Mouse (Mus musculus): ENCODE data around the gene Psmb3.
"Not testable (repeated sequence)": the region's sequence is repeated elsewhere in the genome, so short reads cannot be mapped to it uniquely, and the experiment has no call there.

Psmb3 gene

DNA sequence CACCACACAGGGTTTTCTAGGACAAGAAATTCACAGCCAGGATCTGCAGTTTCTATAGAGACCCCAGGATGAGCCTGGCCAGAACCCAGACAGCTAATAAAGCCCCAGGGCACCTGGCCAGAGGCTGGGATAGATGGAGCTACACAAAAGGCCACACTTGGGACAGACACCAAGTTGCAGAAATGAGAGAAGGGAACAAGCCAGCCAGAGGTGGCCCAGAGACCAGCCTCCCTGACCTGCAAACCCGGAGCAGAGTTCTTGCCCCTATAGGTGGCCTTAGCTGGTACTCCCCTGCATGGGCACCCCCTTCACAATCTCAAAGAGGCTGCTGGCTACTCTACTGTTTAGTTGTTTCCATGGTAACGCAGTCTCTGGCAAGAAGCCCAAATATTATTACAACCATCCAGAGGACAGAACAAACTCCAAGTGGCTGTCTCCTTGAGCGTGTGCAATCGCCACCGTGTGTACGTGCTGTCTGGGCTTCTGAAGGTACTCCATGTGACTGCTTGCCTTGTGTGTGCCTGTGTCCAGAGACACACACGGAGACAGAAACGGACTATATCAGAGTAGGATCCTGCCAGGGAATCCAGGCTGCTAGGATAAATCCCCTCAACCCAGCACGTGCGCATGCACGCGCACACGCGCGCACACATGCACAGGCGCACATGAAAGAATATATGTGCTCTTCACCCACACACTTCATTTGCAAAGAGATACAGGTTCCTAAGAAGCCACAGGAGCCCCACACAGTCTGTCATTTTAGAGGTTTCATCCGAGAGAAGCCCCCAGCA lies 8.1 kb upstream of the Psmb3 start:
- in situ Hi-C loops (cut with MboI, MseI), result loop anchor here (5.0 to 10.0 kb wide), 2 partner anchors 43 to 60 kb away; no protein-coding TSS in a partner anchor

DNA sequence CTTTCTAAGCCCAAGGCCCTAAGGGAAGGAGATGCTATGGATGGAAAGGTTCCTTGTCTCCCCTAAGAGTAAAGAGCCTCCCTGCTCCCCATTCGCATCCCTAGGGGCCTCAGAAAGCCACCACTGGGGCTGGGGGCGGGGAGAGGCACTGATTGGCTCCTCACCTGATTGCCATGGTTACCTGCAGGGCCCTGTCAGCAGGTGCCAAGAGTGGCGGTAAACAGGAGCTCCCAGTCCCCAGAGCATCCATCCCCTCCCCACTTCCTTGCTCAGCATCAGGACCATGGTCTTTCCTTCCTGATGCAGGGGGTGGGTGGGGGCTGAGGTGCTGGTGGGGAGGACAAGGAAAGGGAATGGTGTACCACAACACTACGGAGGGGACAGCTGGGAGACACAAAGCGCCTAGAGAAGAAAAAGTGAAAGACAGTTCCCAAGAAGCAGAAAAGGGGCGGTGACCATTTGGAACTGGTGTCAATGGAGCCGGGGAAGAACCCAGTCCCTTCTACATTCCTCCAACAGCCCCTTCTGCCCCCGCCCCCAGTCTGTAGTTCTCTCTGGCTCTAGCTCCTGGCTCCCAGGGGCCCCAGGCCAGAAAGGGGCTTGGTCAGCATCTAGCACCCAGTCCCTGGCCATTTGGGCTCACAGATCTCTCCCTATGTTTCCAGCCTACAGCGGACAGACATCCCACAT lies 7.3 kb upstream of the Psmb3 start:
- in situ Hi-C loops (cut with MboI, MseI), result loop anchor here (5.0 to 10.0 kb wide), 2 partner anchors 44 to 61 kb away; no protein-coding TSS in a partner anchor

DNA sequence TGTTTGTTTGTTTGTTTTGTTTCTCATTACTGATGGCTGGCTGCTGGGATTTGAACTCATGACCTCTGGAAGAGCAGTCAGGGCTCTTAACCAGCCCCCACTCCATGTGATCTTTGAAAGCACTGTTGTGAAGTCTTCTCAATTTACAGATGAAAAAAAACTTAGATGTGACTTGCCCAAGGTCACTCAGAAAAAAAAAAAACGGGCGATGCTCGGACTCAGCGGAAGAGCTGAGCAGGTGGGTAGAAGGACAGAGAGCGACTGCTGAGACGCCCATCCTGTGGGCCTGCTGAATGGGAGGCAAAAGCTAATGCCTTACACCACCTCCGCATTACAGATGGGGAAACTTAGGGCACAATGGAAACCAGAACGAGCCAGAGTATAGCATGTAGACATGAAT lies 6.5 kb upstream of the Psmb3 start:
- in situ Hi-C loops (cut with MboI, MseI), result loop anchor here (5.0 to 10.0 kb wide), 2 partner anchors 44 to 62 kb away; no protein-coding TSS in a partner anchor

DNA sequence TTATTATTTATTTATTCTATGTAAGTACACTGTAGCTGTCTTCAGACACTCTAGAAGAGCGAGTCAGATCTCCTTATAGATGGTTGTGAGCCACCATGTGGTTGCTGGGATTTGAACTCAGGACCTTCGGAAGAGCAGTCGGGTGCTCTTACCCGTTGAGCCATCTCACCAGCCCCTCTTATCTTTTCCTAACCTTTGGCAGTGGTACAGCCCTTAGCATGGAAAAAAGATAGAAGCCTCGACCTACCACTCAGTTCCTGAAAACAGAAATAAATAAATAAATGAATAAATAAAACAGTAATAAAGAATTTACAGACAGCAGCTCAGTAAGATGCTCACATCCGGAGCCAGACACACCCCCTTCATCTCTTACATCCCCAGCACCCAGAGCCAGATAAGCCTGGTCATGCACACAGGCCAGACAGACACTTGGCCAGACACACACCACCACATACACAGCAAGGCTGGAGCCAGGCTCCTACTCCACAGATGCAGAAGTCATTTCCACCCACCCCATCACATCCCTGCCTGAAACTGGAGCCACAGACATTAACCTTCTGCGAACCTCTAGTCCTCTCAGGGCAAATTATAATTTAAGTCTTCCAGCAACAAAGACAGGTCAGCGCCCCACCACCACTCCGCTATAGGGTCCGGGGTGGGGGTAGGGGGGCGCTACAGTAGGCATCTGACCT lies 5.9 kb upstream of the Psmb3 start:
- in situ Hi-C loops (cut with MboI, MseI), result loop anchor here (5.0 to 10.0 kb wide), 2 partner anchors 45 to 63 kb away; no protein-coding TSS in a partner anchor

DNA sequence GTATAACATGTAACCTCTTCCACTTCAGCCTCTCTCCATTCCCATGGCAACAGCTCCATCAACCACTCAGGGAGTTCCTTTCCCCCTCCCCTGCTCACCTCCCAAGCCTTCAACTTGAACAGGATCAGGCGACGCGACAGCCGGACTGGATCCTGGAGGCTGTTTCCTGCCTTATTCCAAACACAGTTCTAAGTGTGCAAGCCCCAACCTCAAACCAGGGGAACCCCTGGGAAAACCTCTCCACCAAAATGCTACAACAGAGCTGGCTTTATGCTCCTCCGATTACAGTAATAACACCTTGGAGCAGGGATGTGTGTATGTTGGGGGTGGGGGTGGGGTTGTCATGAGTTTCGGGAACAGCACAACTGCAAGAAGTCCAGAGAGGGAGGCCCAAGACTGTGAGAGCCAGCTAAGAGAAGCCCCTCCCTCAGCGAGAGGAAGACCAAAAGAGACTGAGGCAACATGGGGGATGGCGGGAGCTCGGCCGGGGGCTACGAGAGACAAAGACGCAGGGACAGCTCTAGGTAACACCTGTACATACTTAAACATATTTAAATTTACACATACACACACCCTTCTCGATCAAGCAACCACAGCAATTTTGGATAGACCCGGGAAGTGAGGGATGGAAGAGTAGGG lies 5.2 kb upstream of the Psmb3 start:
- in situ Hi-C loops (cut with MboI, MseI), result loop anchor here (5.0 to 10.0 kb wide), 2 partner anchors 46 to 63 kb away; no protein-coding TSS in a partner anchor

DNA sequence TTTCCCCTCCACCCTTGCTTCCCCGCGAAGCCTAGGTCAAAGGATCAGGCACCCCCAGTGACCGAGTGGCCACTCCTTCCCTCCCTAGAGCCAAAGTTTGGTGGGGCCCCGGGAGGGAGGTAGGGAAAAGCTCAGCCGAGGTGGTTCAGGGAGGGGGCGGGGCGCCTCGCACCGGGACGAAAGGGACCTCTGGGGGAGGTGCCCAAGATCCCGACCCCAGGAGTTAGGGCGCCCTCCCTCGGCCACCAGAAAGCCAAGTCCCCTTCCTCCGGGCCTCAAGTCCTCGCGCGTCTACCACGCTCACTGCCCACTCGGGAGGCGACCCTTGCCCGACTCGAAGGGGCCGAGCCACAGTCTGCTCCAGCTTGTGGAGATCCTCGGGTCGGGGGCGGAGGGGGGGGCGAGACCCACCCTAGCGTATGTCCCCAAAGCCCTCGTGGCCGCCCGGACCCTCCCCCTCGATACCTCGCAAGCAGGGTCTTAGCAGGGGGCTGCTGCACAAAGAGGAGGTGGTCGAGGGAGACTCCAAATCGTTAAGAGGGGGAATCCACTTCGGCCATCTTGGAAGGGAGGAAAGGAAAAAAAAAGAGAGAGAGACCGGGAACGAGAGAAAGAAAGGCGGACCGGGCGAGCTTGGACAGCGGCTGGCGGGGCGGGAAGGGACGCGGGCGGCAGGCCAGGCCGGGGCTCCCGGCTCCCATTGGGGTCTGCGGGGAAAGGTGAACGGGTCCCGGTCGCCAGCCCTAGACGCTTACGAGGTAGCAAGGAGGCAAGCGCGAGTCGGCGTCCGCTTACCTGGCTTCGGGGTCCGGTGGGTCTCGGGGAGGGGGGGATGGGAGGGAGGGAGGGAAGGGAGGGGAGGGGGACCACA lies 4.2 kb upstream of the Psmb3 start:
- in situ Hi-C loops (cut with MboI, MseI), result loop anchor here (5.0 to 10.0 kb wide), 2 partner anchors 47 to 64 kb away; no protein-coding TSS in a partner anchor

DNA sequence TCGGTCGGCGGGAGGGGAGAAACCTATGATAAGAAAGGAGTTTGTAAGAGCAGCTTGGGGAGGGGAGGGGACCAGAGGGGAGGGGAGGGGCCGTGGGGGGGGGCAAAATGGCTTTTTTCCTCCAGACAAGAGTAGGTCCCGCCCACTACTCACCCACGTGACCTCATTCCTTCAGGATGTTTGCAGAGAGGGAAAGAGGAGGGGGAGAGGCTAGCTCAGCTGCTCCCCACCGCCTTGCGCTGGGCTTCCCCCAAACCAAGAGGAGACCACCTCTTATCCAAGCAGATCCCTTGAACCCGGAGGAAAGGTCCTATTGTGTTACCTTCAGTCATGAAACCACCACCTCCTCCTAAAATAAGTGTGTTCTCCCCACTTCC lies 3.6 kb upstream of the Psmb3 start:
- in situ Hi-C loops (cut with MboI, MseI), result loop anchor here (5.0 to 10.0 kb wide), 4 partner anchors 38 to 293 kb away; no protein-coding TSS in a partner anchor

DNA sequence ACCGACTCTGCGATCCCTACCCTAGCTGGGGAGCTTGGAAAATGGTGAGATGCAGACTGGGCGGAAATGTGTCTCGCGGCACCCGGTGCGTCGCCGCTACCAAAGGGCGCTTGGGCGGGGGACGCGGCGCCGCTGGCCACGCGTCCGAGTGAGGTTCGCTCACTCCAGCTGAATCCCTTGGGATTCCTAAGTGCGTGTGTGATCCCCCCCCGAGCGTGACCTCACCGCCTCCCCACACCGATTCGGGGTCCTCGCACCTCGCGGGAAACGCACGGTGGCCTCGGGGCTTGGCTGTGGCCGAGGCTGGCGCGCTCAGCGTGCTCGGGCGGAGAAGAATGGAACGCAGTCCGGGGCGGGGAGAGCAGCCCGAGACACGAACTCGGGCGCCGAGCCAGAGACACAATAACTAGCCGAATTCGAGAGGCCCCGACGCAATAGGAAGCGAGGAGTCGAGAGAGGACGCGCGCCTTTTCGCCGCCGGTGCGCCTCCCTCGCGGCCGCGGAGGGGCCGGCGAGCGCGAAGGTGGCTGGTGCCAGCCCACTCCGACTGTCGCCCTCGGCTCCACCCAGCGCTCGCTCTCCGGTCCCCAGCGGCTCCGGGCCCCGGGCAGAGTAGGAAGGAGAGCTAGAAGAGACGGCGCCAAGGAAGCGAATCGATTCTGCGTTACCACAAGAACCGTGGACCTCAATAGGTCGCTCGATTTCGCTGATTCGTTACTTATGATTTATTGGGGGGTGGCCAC lies 3.0 kb upstream of the Psmb3 start, which contains the start of gene Pcgf2:
Gene Pcgf2, minus strand, starts transcription at position 495 of the 743 bp plus-strand sequence.
- in situ Hi-C loops (cut with MboI, MseI), result loop anchor here (5.0 kb wide), 2 partner anchors 37 to 292 kb away; no protein-coding TSS in a partner anchor

DNA sequence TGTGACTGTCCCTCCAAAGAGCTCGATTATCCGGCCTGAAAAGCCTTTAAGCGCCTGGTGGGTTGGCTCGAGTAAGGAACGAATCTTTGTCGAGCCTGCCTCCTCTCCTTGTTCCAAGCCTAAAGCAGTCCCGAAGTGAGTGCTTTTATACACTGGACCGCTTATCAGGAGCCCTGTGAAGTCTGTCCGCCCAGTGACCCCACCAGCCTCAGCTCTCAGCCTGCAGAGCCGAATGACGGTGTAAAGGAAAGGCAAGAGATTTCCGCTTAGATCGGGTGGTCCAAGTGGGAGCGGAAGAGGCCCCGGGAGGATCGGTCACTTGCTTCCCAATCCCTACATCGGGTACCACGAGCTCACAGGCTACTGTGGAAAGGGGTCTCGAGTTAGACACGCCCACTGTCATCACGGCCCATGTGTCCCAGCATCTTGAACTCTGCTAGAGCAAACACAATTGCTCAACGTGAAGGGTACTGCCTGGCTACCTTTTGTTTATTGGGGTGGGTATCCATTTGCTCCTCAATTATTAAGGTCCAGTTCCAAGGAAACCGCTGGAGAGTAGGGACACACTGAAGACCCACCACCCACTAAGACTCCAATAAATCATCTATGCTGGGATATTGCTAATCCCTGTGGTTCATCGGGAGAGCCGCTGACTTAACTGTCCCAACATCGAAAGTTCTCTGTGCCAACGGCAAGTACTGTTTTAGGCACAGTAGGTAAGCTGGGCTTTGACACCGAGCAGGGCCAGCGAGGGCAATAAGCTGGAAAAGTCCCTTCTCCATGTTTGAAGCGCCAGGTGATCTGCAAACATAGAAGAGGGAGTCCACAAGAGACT lies 2.2 kb upstream of the Psmb3 start:
- in situ Hi-C loops (cut with MboI, MseI), result loop anchor here (5.0 kb wide), 2 partner anchors 36 to 291 kb away; no protein-coding TSS in a partner anchor

DNA sequence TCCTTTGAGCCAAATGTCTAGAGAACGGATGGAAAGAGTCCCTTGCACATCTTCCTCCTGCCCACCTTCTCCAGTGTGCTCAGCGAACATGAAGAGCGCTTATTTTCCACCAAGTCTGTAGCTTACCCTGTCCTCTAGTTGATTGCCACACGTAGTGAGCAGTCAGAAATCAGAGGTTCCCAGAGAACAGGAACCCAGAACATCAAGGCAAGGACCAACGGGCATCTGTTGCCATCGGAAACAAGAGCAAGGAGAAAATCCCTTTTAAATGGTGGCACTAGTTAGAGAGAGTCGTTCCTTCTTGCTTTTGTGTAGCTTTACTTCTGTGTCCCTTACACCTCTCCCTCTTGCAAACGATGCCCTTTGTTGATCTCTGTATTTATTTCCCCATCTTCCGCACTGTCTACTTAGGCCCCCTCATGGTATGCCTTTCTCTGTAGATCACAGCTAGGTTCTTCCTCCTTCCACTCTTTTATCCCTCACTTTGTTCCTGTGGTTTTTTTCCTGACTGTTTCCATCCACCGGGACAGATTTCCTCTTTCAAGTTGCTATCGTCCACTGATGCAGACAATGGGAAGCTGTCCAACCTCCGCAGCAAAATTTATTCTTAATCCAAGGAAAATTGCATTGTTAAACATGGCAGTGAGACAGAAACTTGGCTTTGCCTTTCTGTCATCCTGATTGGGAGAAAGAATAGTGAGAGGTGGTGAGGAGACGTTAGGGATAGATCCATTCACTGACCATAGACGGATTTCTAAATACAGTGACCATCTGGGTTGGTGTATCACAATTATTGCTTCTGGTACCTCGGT lies 1.4 kb upstream of the Psmb3 start:
- in situ Hi-C loops (cut with MboI, MseI), result loop anchor here (5.0 kb wide), 2 partner anchors 36 to 291 kb away; no protein-coding TSS in a partner anchor

DNA sequence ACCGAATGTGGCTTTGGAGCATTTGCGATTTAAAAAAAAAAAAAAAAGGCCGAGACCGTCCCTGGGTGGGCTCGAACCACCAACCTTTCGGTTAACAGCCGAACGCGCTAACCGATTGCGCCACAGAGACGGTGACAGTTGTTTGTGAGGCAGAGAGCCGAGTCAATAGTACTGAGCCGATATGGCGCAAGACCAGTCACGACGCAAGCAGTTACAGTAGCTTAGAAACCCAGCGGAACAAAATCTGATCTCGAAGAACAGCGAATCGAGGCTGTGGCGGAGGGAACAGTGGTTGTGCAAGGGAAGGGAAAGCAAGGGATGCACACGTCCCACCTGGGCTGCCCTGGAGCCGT lies 830 bp upstream of the Psmb3 start:
- in situ Hi-C loops (cut with MboI, MseI), result loop anchor here (5.0 kb wide), 2 partner anchors 35 to 290 kb away; no protein-coding TSS in a partner anchor

DNA sequence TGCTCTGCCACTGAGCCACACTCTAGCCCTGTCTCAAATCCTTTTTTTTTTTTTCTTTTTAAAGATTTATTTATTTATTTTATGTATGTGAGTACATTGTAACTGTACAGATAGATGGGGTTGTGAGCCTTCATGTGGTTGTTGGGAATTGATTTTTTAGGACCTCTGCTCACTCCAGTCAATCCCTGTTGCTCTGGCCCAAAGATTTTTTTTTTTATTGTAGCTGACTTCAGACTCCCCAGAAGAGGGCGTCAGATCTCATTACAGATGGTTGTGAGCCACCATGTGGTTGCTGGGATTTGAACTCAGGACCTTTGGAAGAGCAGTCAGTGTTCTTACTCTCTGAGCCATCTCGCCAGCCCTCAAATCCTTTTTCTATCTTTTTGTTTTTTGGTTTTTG lies 6.9 kb downstream of the Psmb3 start:
- in situ Hi-C loops (cut with MboI, MseI), result not testable (repeated sequence)

DNA sequence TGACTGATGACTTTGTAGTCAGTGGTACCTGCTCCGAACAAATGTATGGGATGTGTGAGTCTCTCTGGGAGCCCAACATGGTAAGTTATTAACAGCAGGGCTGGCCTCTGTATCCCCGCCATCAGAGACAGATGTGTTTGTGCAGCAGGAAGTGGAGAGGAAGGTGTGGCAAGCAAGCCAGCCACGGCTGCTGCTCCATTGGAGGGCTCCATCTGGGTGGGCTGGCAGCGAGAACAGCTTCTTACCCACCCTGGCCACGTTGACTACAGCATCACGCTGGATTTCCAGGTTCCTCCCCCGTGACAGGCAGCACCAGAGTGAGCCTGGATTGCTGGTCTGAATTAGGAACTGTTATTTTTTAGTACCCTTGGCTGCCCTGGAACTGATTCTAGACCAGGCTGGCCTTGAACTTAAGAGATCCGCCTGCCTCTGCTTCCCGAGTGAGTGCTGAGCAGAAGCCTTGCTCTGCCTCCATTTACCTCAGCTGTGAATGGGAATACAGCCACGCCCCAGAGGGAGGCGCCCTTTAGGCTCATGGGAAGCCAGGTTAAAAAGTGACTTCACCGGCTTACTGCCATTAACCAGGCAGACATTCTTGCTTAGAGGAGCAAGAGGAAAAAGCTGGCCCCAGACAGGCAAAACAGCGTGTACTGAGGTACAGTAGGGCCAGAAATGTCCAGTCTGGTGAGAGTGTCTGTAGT lies 8.2 kb downstream of the Psmb3 start:
- in situ Hi-C loops (cut with MboI, MseI), result no loop called here

DNA sequence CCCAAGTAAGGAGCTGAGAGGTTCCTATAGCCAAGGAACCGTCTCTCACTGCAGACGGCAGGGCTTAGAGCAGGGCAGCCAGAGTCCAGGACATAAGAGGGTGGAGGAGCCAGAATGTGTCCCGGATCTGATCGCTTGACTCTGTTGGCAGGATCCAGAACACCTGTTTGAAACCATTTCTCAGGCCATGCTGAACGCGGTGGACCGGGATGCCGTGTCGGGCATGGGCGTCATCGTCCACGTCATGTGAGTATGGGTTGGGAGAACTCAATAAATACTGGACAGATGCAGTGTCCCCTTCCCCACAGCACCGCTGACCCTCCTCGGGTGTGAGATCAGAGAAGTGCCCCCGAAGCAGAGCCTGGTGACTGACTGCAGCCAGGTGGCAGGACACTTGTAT lies 9.1 kb downstream of the Psmb3 start:
- in situ Hi-C loops (cut with MboI, MseI), result no loop called here

DNA sequence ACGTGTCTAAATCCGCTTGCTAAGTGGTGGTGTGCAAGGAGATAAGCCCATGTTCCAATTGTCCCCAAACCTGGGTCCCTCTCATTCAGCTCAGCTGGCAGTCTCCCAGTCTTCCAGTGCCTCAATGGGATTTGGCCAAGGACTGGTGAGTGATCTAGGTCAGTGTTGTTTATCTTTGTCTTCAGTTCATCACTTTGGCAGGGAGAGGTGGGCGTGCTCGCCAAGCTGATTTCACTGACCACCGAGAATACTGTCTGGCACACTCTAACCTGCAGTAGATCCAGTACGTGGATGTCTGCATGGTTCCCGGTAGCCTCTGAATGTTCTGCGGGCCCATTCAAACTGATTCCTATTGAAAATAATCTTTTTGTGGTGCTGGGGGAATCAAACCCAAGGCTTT lies 10.7 kb downstream of the Psmb3 start:
- in situ Hi-C loops (cut with MboI, MseI), result no loop called here

DNA sequence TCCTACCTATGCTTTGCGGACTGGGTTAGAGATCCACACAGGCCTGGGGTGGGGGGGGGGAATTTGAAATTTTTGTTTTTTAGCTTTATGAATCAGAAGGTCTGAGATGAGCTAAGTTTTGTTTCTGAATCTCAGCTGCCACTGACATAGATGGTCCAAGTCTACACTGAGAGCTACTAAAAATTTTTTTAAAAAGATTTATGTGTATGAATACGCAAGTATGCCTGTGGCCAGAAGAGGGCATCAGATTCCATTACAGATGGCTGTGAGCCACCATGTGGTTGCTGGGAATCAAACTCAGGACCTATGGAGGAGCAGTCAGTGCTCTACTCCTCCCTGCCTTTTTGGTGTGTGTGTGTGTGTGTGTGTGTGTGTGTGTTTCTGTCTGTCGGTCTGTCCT lies 11.2 kb downstream of the Psmb3 start:
- in situ Hi-C loops (cut with MboI, MseI), result no loop called here

Data from regulatory T cell (primary cell).